Mouse (Mus musculus) midbrain, postnatal 0 days (tissue): Measurements from ENCODE around the gene Wdr83os. TPM values are rescaled to one million over a fixed set of nuclear protein-coding genes. Genes with fewer than 3 reads are reported as not detected.

ENCODE experiments used
- ATAC-seq: fragments of 200-750 bp; cut with Nextera tagmentation; 2 replicates; pipeline ENCODE4 v1.8.0; 2017; ENCODE audit warnings: moderate number of reproducible peaks, mild to moderate bottlenecking, moderate TSS enrichment, moderate library complexity; ENCODE audit not compliant: low FRiP score
- DNase-seq: peaks from one replicate; pipeline ENCODE4 v3.0.0-alpha.2; 2015; ENCODE audit warnings: low spot score
- H3K27ac ChIP-seq: fragments of 300-500 bp; sonication (generic); 2 replicates; pipeline ENCODE4 v1.5.1; 2014; ENCODE audit warnings: low read depth, mild to moderate bottlenecking, low read length, mixed read lengths
- H3K27me3 ChIP-seq: fragments of 300-500 bp; sonication (generic); 2 replicates; pipeline ENCODE4 v1.6.1; 2014; ENCODE audit warnings: low read length, control low read depth, mixed read lengths; ENCODE audit not compliant: insufficient read depth
- H3K36me3 ChIP-seq: fragments of 300-500 bp; sonication (generic); 2 replicates; pipeline ENCODE4 v1.6.1; 2014; ENCODE audit warnings: low read length, control low read depth, mixed read lengths; ENCODE audit not compliant: insufficient read depth
- H3K4me1 ChIP-seq: fragments of 300-500 bp; sonication (generic); 2 replicates; pipeline ENCODE4 v1.6.1; 2014; ENCODE audit warnings: mild to moderate bottlenecking, control low read depth, antibody characterized with exemption, low read length, mixed read lengths; ENCODE audit not compliant: insufficient read depth
- H3K4me2 ChIP-seq: fragments of 300-500 bp; sonication (generic); 2 replicates; pipeline ENCODE4 v1.6.1; 2014; ENCODE audit warnings: low read depth, mild to moderate bottlenecking, low read length, mixed read lengths; ENCODE audit not compliant: poor library complexity, severe bottlenecking
- H3K4me3 ChIP-seq: fragments of 300-500 bp; sonication (generic); 2 replicates; pipeline ENCODE4 v1.5.1; 2014; ENCODE audit warnings: low read depth, mild to moderate bottlenecking, low read length, moderate library complexity
- H3K9ac ChIP-seq: fragments of 300-500 bp; sonication (generic); replicated peaks from 2 replicates; pipeline ENCODE4 v1.6.1; 2014; ENCODE audit warnings: mild to moderate bottlenecking, low read length, moderate library complexity, mixed read lengths; ENCODE audit not compliant: poor library complexity, severe bottlenecking
- H3K9me3 ChIP-seq: fragments of 300-500 bp; sonication (generic); 2 replicates; pipeline ENCODE4 v1.6.1; 2016; ENCODE audit warnings: low read length, control low read depth
- CTCF ChIP-seq: IDR thresholded peaks from 2 replicates; pipeline ENCODE4 v1.5.1; 2016; ENCODE audit warnings: antibody characterized with exemption, mild to moderate bottlenecking
- WGBS: fragments of 180-500 bp; shearing (Covaris S2); extraction: QIAGEN DNeasy Blood & Tissue Kit; methylation state at CpG from one replicate; pipeline ENCODE4 v1.1.7; 2014; 5-methylcytosine and 5-hydroxymethylcytosine counted together
- polyA plus RNA-seq: library from polyadenylated mRNA; unstranded; fragments of >200 nt; fragmentation: Nextera tagmentation; extraction: Ambion mirVana; gene quantifications from 2 replicates; pipeline ENCODE4 v1.2.1, GENCODE M21; 2015
- total RNA-seq: library from RNA; depleted of rRNA; stranded (reverse); fragments of >200 nt; gene quantifications from 2 replicates; pipeline ENCODE4 v1.2.3, GENCODE M21; 2014

The Wdr83os gene
- total and polyA plus RNA-seq, 2 experiments from 2014 or later = 105 to 129 TPM

GRCm38 (mm10) chr8:85043619-85044018 is 36.9 kb upstream of the Wdr83os start:
- no peaks in the 10 kb centered on the region for H3K27me3 ChIP-seq
- no peak overlapping the region for H3K4me3 ChIP-seq
- DNase-seq (no peak), ATAC-seq (no peak)
- no peak for TF ChIP-seq CTCF
- H3K9me3 ChIP-seq = no peaks in the 10 kb centered on the region
- H3K9ac ChIP-seq = no peak overlapping the region
- WGBS = 94% methylated on average over 6 of the region's 6 CpGs
- no peak overlapping the region for H3K27ac ChIP-seq
- H3K36me3 ChIP-seq = peaks cover 47% of the 10 kb centered on the region
- H3K4me2 ChIP-seq = no peak overlapping the region
- peaks cover 1% of the 10 kb centered on the region; the same call in 1 of the 2 replicates for H3K4me1 ChIP-seq

- Histone ChIP-seq H3K4me1 (peaks cover 12% of the 10 kb centered on the region), H3K4me3 (no peak overlapping the region), H3K36me3 (peaks cover 40% of the 10 kb centered on the region), H3K27me3 (no peaks in the 10 kb centered on the region), H3K27ac (no peak overlapping the region), H3K9ac (no peak overlapping the region), H3K4me2 (no peak overlapping the region), H3K9me3 (no peaks in the 10 kb centered on the region)
- ATAC-seq (no peak), DNase-seq (no peak)
- 91% methylated on average over 7 of the region's 7 CpGs for WGBS
- no peak for TF ChIP-seq CTCF
These were observed 23.2 kb upstream of the Wdr83os start for GRCm38 (mm10) chr8:85057367-85057766.

- WGBS = 2% methylated on average over 52 of the region's 53 CpGs
- DNase-seq (peak; percentile 97), ATAC-seq (peak; percentile 93)
- H3K4me2 ChIP-seq = peak within 1 kb of the TSS; percentile 79
- no peaks in the 10 kb centered on the region for H3K9me3 ChIP-seq
- H3K36me3 ChIP-seq = peaks cover 20% of the 10 kb centered on the region
- peak within 1 kb of the TSS; percentile 66 for H3K4me3 ChIP-seq
- no peaks in the 10 kb centered on the region for H3K27me3 ChIP-seq
- H3K27ac ChIP-seq = peak within 1 kb of the TSS; percentile 28
- peak within 1 kb of the TSS; percentile 62 for H3K9ac ChIP-seq
- H3K4me1 ChIP-seq = peaks cover 12% of the 10 kb centered on the region
- peak; percentile 16; the same call in 1 of the 2 replicates for TF ChIP-seq CTCF
These were observed 20.5 kb upstream of the Wdr83os start, which contains the start of gene Fbxw9 for GRCm38 (mm10) chr8:85059879-85060616. Fbxw9 (plus strand) TSS chr8:85060055.

GRCm38 (mm10) chr8:85062603-85063002 is 17.9 kb upstream of the Wdr83os start:
- DNase-seq (no peak), ATAC-seq (no peak)
- no peak overlapping the region for H3K4me2 ChIP-seq
- H3K9me3 ChIP-seq = no peaks in the 10 kb centered on the region
- H3K4me3 ChIP-seq = no peak overlapping the region
- no peak overlapping the region for H3K9ac ChIP-seq
- H3K27ac ChIP-seq = no peak overlapping the region
- H3K4me1 ChIP-seq = peaks cover 12% of the 10 kb centered on the region
- no peaks in the 10 kb centered on the region for H3K27me3 ChIP-seq
- 97% methylated on average over 4 of the region's 4 CpGs for WGBS
- no peak for TF ChIP-seq CTCF
- H3K36me3 ChIP-seq = peaks cover 29% of the 10 kb centered on the region

- Histone ChIP-seq H3K9me3 (no peaks in the 10 kb centered on the region), H3K4me3 (no peak overlapping the region), H3K27ac (no peak overlapping the region), H3K4me1 (peaks cover 12% of the 10 kb centered on the region), H3K36me3 (peaks cover 36% of the 10 kb centered on the region), H3K4me2 (no peak overlapping the region), H3K9ac (no peak overlapping the region), H3K27me3 (no peaks in the 10 kb centered on the region)
- WGBS = 38% methylated on average over 2 of the region's 2 CpGs
- ATAC-seq (no peak), DNase-seq (no peak)
- no peak for TF ChIP-seq CTCF
These were observed 15.3 kb upstream of the Wdr83os start for GRCm38 (mm10) chr8:85065213-85065612.

GRCm38 (mm10) chr8:85067155-85067554 is 13.4 kb upstream of the Wdr83os start:
- H3K27ac ChIP-seq = no peak overlapping the region
- no peak for TF ChIP-seq CTCF
- no peaks in the 10 kb centered on the region for H3K9me3 ChIP-seq
- DNase-seq (no peak), ATAC-seq (no peak)
- no peaks in the 10 kb centered on the region for H3K27me3 ChIP-seq
- WGBS = 94% methylated on average over 2 of the region's 2 CpGs
- peaks cover 36% of the 10 kb centered on the region for H3K36me3 ChIP-seq
- H3K4me2 ChIP-seq = no peak overlapping the region
- no peak overlapping the region for H3K4me3 ChIP-seq
- no peak overlapping the region for H3K9ac ChIP-seq
- 0 out of 2 replicates have a peak, but pooled peaks cover under 1% of the 10 kb centered on the region for H3K4me1 ChIP-seq
